Mouse (Mus musculus): ENCODE results near the gene Sox2.

- TF ChIP-seq CTCF (IDR thresholded peaks at IDR 0.05; ENCODE audit: low read depth) (no peak), EP300 (IDR thresholded peaks at IDR 0.05; ENCODE audit: low read depth) (no peak)
Observed at GRCm38 (mm10) chr3:34657701-34658090, 7.5 kb downstream of the Sox2 start.
